In genomic region chr6:122340349-122341000, GRCm38 (mm10) we compare ENCODE assay signal across 7 mouse cellular contexts. TPM values are rescaled to one million over a fixed set of nuclear protein-coding genes. Genes with fewer than 3 reads are reported as not detected.
DNase-seq lines count a peak whose midpoint lies in the region; ATAC-seq and TF ChIP-seq lines count a peak whose summit lies in the region.

Gene Phc1 (minus strand): TSS chr6:122340561.

- no peaks in the 10 kb centered on the region for H3K27me3 ChIP-seq in liver, postnatal 0 days (ENCODE audit: insufficient read depth, low read length)

- no peak for ATAC-seq in liver, postnatal 0 days

- H3K9me3 ChIP-seq in liver, postnatal 0 days (ENCODE audit: low read length), result no peaks in the 10 kb centered on the region

- H3K27ac ChIP-seq in liver, postnatal 0 days (ENCODE audit: low read depth), result peak within 1 kb of the TSS; percentile 68

- H3K36me3 ChIP-seq in liver, postnatal 0 days (replicated peaks; ENCODE audit: insufficient read depth, low read length), result no peaks in the 10 kb centered on the region

- H3K4me1 ChIP-seq in liver, postnatal 0 days (ENCODE audit: insufficient read depth), result 0 out of 2 replicates have a peak, but pooled peaks cover 4% of the 10 kb centered on the region

- H3K4me2 ChIP-seq in liver, postnatal 0 days (ENCODE audit: low read depth, low read length), result peak within 1 kb of the TSS; percentile 73

- DNase-seq in spleen, postnatal 36 days (ENCODE audit: low spot score in 2 of 2), result peak; percentile 8 to 29
- DNase-seq in spleen, postnatal 14 days (ENCODE audit: low spot score in 2 of 2), result no peak
- DNase-seq in adrenal gland, postnatal 4 days (ENCODE audit: low spot score in 2 of 2), result no peak
- no peak for DNase-seq in gastrocnemius, adult 8-10 months (ENCODE audit: low spot score in 2 of 2)
- peak; percentile 62 for DNase-seq in hindlimb bud, embryonic 11.5 days (ENCODE audit: extremely low spot score, low read depth, low spot score)
- DNase-seq in liver, postnatal 0 days, result no peak
- DNase-seq in retina, embryonic 14.5 days (ENCODE audit: low spot score), result peak; percentile 73

- H3K9ac ChIP-seq in liver, postnatal 0 days (replicated peaks), result peak within 1 kb of the TSS; percentile 63

- H3K4me3 ChIP-seq in liver, postnatal 0 days (ENCODE audit: low read depth, low read length), result peak within 1 kb of the TSS; percentile 64

- WGBS in liver, postnatal 0 days (ENCODE audit: insufficient replicate concordance), result 4% methylated on average over 17 of the region's 17 CpGs

- no peak for TF ChIP-seq CTCF in liver, postnatal 0 days (IDR thresholded peaks at IDR 0.05; ENCODE audit: low read depth)

- no peak for TF ChIP-seq EP300 in liver, postnatal 0 days (IDR thresholded peaks at IDR 0.05; ENCODE audit: low read depth)

RNA-seq across cellular contexts. Expression of gene Phc1, which starts in this region (rescaled TPM):
- 10 to 100 TPM; 41.8 to 43.9 TPM for total RNA-seq in adrenal gland, postnatal 4 days (2021)
- total RNA-seq in gastrocnemius, adult 8-10 months (2022), result 10 to 100 TPM; 28.7 to 43.0 (median 33.0) TPM
- 1.2 and 1.4 TPM in 2 replicates for polyA plus RNA-seq in liver, postnatal 0 days (2015; fragmentation: Nextera tagmentation; extraction: Ambion mirVana)

Comparison
In these comparisons a context has a peak if more than half of its experiments do, and no peak if none do; other contexts are left out.
1. DNase-seq: peak in spleen, postnatal 36 days (2 of 2), hindlimb bud, embryonic 11.5 days (single experiment) and retina, embryonic 14.5 days (single experiment); none in spleen, postnatal 14 days (0 of 2), adrenal gland, postnatal 4 days (0 of 2), gastrocnemius, adult 8-10 months (0 of 2) and liver, postnatal 0 days (single experiment).